Mouse (Mus musculus): ENCODE data around the gene Srd5a1. TPM values are rescaled to one million over a fixed set of nuclear protein-coding genes. Genes with fewer than 3 reads are reported as not detected.

The Srd5a1 gene
- polyA plus RNA-seq, 1 experiment from 2014 or later = 28.3 TPM

Other genes starting within 250 kb of the Srd5a1 start
- gene Nsun2, start 77.7 kb downstream of the Srd5a1 start, polyA plus RNA-seq (2016; fragmentation: Nextera tagmentation; extraction: Ambion mirVana) = 124 TPM in 2 replicates
- 6.2 and 6.6 TPM in 2 replicates for gene Tent4a, start 76.8 kb downstream of the Srd5a1 start, polyA plus RNA-seq (2016; fragmentation: Nextera tagmentation; extraction: Ambion mirVana)
- gene Ube2ql1, start 128.4 kb upstream of the Srd5a1 start, polyA plus RNA-seq (2016; fragmentation: Nextera tagmentation; extraction: Ambion mirVana) = 2.8 and 3.6 TPM in 2 replicates
- 155 and 167 TPM in 2 replicates for gene Med10, start 191.0 kb upstream of the Srd5a1 start, polyA plus RNA-seq (2016; fragmentation: Nextera tagmentation; extraction: Ambion mirVana)